Mouse (Mus musculus) testis, adult 2 months (tissue): ENCODE results near the gene Arid2. TPM values are rescaled to one million over a fixed set of nuclear protein-coding genes. Genes with fewer than 3 reads are reported as not detected.
"Not testable (repeated sequence)": the region's sequence is repeated elsewhere in the genome, so short reads cannot be mapped to it uniquely, and the experiment has no call there.

Experiments
- H3K27ac ChIP-seq: fragments of 200-500 bp; 2 replicates; pipeline ENCODE4 v1.5.1; 2012; ENCODE audit warnings: low read depth, low read length; ENCODE audit not compliant: control insufficient read depth, insufficient read depth
- H3K27me3 ChIP-seq: fragments of 200-500 bp; 2 replicates; pipeline ENCODE4 v1.6.1; 2012; ENCODE audit warnings: mild to moderate bottlenecking, low read length, moderate library complexity; ENCODE audit not compliant: control insufficient read depth, insufficient read depth
- H3K36me3 ChIP-seq: fragments of 200-500 bp; 2 replicates; pipeline ENCODE4 v1.6.1; 2012; ENCODE audit warnings: mild to moderate bottlenecking, low read length; ENCODE audit not compliant: control insufficient read depth, insufficient read depth
- H3K4me1 ChIP-seq: fragments of 200-500 bp; 2 replicates; pipeline ENCODE4 v1.6.1; 2012; ENCODE audit warnings: low read length; ENCODE audit not compliant: control insufficient read depth, insufficient read depth
- H3K4me3 ChIP-seq: fragments of 200-500 bp; 2 replicates; pipeline ENCODE4 v1.5.1; 2012; ENCODE audit warnings: low read depth, mild to moderate bottlenecking, low read length, moderate library complexity, mixed read lengths; ENCODE audit not compliant: control insufficient read depth
- CTCF ChIP-seq: fragments of 200-500 bp; IDR thresholded peaks from 2 replicates; pipeline ENCODE4 v1.5.1; 2012; ENCODE audit warnings: low read depth, mild to moderate bottlenecking, inconsistent platforms, low read length, moderate library complexity; ENCODE audit not compliant: control insufficient read depth, insufficient read depth, insufficient replicate concordance
- POLR2A ChIP-seq: fragments of 200-500 bp; IDR thresholded peaks from 2 replicates; pipeline ENCODE4 v1.6.1; 2012; ENCODE audit warnings: low read depth, mild to moderate bottlenecking, inconsistent platforms, low read length, moderate library complexity; ENCODE audit not compliant: control insufficient read depth
- polyA plus RNA-seq: library from polyadenylated mRNA; depleted of rRNA; stranded (reverse); fragments of >200 nt; gene quantifications from 2 replicates; pipeline ENCODE4 v1.2.3, GENCODE M21; 2012; rRNA removed

The Arid2 gene
- 71.5 and 83.6 TPM in 2 replicates for polyA plus RNA-seq

DNA sequence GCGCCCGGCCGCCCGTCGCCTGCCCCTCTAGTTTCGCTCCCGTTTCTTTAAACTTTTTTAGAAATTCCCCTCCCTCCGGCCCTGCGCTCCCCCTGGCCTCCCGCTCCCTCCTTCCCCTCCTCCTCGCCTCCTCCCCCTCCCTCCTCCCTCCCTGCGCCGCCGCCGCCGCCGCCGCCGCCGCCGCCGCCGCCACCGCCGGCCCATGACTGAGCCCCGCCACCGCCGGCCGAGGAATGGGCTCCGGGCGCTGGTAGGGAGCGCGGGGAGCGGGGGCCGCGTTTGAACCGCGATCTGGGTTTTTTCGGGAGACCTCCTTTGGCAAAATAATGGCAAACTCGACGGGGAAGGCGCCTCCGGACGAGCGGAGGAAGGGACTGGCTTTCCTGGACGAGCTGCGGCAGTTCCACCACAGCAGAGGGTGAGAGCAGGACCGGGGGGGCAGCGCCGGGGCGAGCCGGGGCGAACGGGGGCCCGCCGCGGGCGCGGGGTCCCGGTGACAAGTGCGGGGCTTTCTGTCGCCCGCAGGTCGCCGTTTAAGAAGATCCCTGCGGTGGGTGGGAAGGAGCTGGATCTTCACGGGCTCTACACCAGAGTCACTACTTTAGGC lies at the start of gene Arid2:
Arid2 (plus strand) TSS at position 150 of the 607 bp plus-strand sequence.
- H3K4me1 ChIP-seq = peaks cover 9% of the 10 kb centered on the region
- H3K27me3 ChIP-seq = no peaks in the 10 kb centered on the region
- H3K27ac ChIP-seq = peak within 1 kb of the TSS; percentile 100
- peak within 1 kb of the TSS; percentile 96 for H3K4me3 ChIP-seq
- no peaks in the 10 kb centered on the region for H3K36me3 ChIP-seq
- TF ChIP-seq CTCF = no peak
- TF ChIP-seq POLR2A = 0 out of 2 replicates have a peak, but pooled peaks have one; percentile 13

DNA sequence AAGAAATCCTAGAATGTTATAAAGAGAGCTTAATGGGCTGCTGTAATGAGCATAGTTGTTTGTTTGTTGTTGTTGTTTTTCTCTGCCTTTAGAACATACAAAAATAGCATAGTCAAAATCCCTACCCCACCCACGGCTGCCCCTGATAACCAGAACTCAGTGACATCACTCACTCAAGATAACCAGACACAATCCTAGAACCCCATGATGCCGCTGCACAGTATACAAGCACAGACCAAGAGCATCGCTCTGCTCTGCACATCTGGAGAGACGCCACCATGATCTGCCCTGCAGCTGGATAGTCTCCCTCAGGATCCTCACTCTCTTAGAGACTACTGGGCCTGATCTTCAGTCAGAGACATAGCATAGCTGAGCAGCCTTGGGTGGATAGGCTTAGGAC lies 49.2 kb upstream of the Arid2 start:
- TF ChIP-seq POLR2A (no peak), CTCF (no peak)
- Histone ChIP-seq H3K4me1 (peaks cover 7% of the 10 kb centered on the region), H3K4me3 (no peak overlapping the region), H3K27ac (no peak overlapping the region), H3K27me3 (no peaks in the 10 kb centered on the region), H3K36me3 (no peaks in the 10 kb centered on the region)

DNA sequence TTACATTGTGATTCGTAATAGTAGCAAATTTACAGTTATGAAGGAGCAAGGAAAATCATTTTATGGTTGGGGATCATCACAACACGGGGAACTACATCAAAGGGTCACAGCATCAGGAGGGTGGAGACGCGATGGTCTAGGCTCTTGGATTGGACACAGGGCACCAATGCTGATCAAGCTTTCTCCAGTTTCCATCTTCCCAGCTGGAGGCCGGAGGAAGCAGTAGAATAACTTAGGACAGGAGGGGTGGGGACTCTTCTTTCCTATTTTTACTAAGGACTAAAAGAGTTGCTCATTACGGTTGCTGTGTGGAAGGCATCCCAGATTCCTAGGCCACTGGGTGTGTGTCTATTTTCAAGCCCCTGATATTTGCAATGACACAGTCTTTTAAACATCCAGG lies 43.1 kb upstream of the Arid2 start:
- H3K4me1 ChIP-seq = no peaks in the 10 kb centered on the region
- no peaks in the 10 kb centered on the region for H3K27me3 ChIP-seq
- no peaks in the 10 kb centered on the region for H3K36me3 ChIP-seq
- no peak overlapping the region for H3K27ac ChIP-seq
- TF ChIP-seq POLR2A (no peak), CTCF (no peak)
- no peak overlapping the region for H3K4me3 ChIP-seq

DNA sequence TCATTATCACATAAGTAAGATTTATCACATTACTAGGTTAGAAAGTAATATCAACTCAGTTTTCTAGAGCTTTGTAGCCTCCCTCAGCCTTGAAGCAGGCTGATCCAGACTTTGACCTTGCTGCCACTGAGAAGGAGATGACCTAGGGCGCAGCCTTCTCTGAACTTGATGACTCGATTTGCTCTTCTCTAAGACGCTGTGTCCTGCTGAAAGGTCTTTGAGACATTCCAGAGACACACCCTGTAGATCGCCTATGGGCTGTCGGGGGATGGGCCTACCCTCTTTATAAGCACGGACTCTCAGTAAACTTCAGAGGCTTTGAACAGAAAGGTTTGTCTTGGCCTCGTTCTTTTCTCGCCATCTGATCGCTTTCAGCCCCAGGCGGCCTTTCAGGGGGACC lies 42.6 kb upstream of the Arid2 start:
- not testable (repeated sequence) for H3K27ac ChIP-seq, H3K4me1 ChIP-seq, H3K36me3 ChIP-seq, H3K4me3 ChIP-seq, H3K27me3 ChIP-seq

DNA sequence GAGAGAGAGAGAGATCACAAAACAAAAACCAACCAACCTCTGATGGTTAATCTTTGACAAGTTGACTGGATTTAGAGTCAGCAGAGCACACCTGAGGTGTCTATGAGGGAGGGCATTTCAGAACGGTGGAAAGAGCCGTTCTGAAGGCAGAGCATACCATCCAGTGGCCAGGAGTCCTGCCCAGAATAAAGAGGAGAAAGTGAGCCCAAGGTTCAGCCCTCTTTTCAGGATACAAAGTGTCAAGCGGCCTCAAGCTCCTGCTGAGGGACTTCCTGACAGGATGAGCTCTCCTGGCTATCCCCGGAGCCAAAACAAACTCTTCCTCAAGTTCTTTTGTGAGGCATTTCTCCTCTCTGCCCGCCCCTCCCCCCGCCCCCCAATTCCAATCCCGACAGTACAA lies 33.5 kb upstream of the Arid2 start:
- Histone ChIP-seq H3K27me3 (no peaks in the 10 kb centered on the region), H3K36me3 (no peaks in the 10 kb centered on the region), H3K4me1 (peaks cover 15% of the 10 kb centered on the region), H3K4me3 (no peak overlapping the region), H3K27ac (no peak overlapping the region)
- no peak for TF ChIP-seq CTCF
- TF ChIP-seq POLR2A = no peak

GRCm38 (mm10) chr15:96254356-96254755 lies 33.0 kb upstream of the Arid2 start:
- H3K27ac ChIP-seq = no peak overlapping the region
- H3K4me3 ChIP-seq = peak overlapping the region; percentile 5; the same call in 1 of the 2 replicates
- TF ChIP-seq CTCF (no peak), POLR2A (no peak)
- peaks cover 15% of the 10 kb centered on the region for H3K4me1 ChIP-seq
- H3K36me3 ChIP-seq = no peaks in the 10 kb centered on the region
- H3K27me3 ChIP-seq = no peaks in the 10 kb centered on the region

DNA sequence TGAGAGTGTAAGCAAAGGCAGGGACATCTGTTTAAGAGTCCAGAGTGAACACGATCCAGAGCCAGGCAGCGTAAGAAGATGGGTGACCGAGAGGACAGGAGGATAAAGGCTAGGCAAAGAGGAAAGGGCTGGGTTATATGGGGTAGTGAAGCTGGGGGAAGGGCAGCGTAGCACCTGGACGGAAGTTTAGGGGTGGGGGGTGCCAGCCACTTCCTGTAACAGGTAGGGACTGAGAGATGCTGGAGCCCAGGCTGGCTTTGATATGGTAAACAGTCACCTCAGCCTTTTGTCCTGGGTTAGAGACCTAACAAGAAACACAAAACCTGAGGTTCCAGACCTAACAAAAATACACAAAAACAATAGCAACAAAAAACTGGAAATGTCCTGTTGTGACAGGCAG lies 29.5 kb upstream of the Arid2 start:
- Histone ChIP-seq H3K4me3 (peak overlapping the region; percentile 27), H3K27me3 (no peaks in the 10 kb centered on the region), H3K36me3 (no peaks in the 10 kb centered on the region), H3K27ac (no peak overlapping the region), H3K4me1 (peaks cover 13% of the 10 kb centered on the region)
- TF ChIP-seq POLR2A (no peak), CTCF (no peak)

DNA sequence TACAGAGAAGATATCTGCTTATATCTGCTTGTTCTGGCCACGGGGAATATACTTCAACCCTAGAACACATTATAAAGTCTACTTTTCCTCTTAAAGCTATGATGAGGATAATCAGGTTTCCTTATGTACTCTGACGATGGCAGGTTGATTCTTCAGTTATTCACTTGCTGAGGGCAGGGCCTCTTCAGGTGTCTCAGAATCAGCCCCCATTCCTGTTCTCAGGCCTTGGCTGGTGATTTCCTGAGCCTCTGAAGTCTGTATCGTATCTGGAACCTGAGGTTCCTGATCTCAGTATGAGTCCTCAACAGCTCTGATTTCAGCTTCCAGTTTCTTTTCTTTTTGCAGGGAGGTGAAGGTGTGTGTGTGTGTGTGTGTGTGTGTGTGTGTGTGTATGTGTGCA lies 22.7 kb upstream of the Arid2 start:
- no peak overlapping the region for H3K27ac ChIP-seq
- H3K4me1 ChIP-seq = no peaks in the 10 kb centered on the region
- no peaks in the 10 kb centered on the region for H3K36me3 ChIP-seq
- no peak overlapping the region for H3K4me3 ChIP-seq
- TF ChIP-seq POLR2A (no peak), CTCF (no peak)
- no peaks in the 10 kb centered on the region for H3K27me3 ChIP-seq
